Mouse (Mus musculus): ENCODE data around the gene Babam2. TPM values are rescaled to one million over a fixed set of nuclear protein-coding genes. Genes with fewer than 3 reads are reported as not detected.
"Not testable (repeated sequence)": the region's sequence is repeated elsewhere in the genome, so short reads cannot be mapped to it uniquely, and the experiment has no call there.

The Babam2 gene
- total RNA-seq, 2 experiments from 2014 or later = 24.9 to 30.9 TPM

- intact Hi-C loops (cut with DNase I) = no loop called here
- DNase-seq = no peak
These were observed 74.0 kb downstream of the Babam2 start for GRCm38 (mm10) chr5:31771486-31771885.

GRCm38 (mm10) chr5:31771921-31772320 lies 74.4 kb downstream of the Babam2 start:
- intact Hi-C loops (cut with DNase I) = no loop called here
- DNase-seq = no peak

- no peak for DNase-seq
- intact Hi-C loops (cut with DNase I) = no loop called here
These were observed 77.5 kb downstream of the Babam2 start for GRCm38 (mm10) chr5:31774976-31775375.

- intact Hi-C loops (cut with DNase I) = no loop called here
- DNase-seq = no peak
These were observed 84.1 kb downstream of the Babam2 start for GRCm38 (mm10) chr5:31781624-31782023.

DNA sequence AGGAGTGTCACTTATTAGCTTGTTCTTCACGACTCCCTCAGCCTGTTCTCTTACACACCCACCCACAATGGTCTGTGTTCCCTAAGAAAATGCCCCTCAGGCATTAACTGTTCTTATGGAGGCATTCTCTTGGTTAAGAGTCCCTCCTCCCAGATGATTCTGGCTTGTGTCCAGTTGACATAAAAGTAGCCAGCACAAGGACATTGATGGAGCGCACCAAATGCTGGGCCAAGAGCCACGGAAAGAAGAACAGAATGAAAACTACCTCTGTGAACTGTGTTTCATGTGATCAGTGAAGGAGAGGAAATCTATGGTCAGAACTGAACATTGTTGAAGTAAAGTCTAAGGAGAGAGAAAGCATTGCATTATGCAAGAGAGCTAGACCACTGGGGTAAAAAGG lies 89.7 kb downstream of the Babam2 start:
- DNase-seq = no peak
- intact Hi-C loops (cut with DNase I) = no loop called here

DNA sequence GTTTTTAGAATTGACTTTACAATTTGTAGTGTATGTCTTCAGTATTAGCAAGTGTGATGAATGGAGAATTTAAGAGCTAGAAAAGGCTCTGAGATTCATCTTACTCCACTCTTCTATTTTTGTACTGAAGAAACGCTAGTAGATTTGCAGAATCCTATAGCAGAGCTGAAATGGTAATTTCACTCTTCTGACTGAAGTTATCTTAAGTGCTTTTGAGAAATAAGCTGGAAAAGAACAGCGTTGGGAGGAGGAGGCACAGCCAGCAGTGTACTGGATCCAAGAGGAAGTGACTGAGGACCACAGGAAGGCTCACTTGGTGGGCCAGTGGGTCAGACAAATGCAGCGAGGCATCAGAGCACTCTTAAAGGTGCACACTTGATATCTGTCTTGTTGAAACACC lies 90.1 kb downstream of the Babam2 start:
- intact Hi-C loops (cut with DNase I) = no loop called here
- DNase-seq = no peak

GRCm38 (mm10) chr5:31792338-31792737 lies 94.9 kb downstream of the Babam2 start:
- intact Hi-C loops (cut with DNase I) = no loop called here
- no peak for DNase-seq

DNA sequence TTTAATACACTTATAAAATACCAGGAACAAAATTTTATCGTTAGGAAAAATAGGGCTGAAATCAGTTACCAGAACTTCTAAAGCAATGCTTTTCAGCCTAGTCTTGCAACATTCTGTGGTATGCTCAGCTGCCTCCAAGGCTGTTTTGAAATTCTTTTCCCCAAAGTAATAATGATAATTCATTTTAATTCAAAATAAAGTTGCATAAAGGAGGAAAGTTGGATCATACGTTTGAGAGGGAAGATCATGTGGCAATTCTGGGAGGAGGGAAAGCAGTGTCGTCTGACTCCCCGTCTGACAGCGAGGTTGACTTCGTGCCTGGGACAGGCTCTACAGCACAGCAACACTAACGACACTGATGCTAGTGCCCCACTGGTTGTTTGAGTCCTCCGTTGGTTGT lies 95.4 kb downstream of the Babam2 start:
- intact Hi-C loops (cut with DNase I) = no loop called here
- no peak for DNase-seq

DNA sequence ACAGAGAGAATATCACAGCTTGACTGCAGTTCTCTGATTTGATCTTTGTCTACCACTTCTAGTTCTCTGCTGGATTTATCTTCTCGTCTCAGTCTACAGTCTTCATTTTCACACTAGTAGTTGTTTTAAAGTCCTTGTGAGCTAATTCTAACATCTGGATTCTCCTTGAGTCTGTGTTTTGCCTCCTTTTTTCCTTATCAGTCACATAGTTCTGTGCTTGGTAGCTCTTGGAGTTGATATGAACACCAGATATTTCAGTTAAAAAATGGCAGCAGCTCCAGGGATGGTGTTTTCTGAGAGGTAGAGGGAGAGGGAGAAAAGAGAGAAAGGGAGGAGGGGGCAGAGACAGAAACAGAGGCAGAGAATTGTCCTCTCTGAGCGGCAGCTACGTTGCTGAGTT lies 97.9 kb downstream of the Babam2 start:
- intact Hi-C loops (cut with DNase I) = no loop called here
- DNase-seq = no peak

DNA sequence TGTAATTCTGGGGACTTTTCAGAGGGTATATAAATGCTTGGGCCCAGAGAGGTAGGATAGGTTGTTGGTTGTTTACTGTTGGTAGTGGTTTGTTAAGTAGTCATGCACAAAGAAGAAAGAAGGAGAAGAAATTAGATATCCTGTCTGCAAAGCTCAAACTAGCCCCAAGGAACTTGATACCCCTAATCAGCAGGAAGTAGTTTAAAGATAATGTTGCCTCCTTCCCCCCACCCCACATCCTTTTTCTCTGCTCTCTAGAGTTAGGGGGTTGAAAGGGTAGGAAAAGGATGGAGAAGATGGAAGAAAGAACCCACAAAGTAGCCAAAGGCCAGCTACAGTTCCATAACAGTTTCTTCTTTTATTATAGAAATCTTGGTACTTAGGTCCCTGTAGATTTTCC lies 99.5 kb downstream of the Babam2 start:
- no peak for DNase-seq
- intact Hi-C loops (cut with DNase I) = no loop called here

DNA sequence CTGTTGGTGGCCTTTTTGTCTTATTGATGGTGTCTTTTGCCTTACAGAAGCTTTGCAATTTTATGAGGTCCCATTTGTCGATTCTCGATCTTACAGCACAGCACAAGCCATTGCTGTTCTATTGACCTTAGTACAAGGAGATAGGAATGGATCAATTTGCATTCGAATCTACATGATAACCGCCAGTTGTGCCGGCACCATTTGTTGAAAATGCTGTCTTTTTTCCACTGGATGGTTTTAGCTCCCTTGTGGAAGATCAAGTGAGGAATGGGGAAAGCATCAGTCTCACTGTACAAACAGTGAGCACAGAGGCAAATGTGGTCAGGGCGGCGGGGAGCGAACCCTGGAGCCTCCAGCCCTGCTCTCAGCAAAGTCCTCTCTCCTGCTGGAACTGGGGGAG lies 106.7 kb downstream of the Babam2 start:
- DNase-seq; intact Hi-C loops (cut with DNase I): not testable (repeated sequence)

DNA sequence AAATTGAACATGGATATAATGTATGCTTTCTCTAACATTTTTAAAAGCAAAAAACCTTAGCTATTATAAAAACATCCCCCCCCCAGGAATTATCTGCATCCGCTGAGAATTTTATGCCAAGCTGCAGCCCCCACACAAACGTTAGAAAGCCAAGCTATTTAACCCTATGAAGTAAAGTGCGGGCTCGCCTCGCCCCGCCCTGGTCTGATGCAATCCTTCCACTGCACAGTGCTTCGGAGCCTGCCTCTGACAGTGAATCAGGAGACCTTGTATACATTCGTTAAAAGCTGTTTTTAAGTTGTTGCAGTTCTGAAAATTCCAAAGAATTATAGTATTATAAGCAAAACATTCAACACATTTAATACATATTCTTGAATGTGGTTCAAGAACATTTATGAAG lies 107.3 kb downstream of the Babam2 start:
- no peak for DNase-seq
- intact Hi-C loops (cut with DNase I) = no loop called here

DNA sequence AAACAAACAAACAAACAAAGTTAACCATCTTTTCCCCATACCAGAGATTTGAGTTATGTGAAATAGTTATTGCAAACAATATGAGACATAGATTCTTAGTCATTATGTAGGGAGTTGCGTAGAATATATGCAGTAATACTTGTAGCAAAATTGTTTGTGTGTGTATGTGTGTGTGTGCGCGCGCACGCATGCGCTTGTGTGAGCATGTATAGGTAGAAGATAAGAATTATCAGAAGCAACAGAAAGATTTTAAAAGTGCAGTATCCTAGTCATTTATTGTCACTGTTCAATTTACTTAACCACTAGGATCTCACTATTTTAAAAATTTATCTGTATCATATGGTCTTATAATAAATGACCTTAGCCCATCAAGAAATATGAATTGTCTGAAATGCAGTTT lies 109.8 kb downstream of the Babam2 start:
- DNase-seq = no peak
- intact Hi-C loops (cut with DNase I) = no loop called here

GRCm38 (mm10) chr5:31808271-31808670 lies 110.8 kb downstream of the Babam2 start:
- intact Hi-C loops (cut with DNase I) = no loop called here
- DNase-seq = no peak

GRCm38 (mm10) chr5:31810796-31811662 lies 113.5 kb downstream of the Babam2 start:
- intact Hi-C loops (cut with DNase I) = no loop called here
- DNase-seq = no peak

DNA sequence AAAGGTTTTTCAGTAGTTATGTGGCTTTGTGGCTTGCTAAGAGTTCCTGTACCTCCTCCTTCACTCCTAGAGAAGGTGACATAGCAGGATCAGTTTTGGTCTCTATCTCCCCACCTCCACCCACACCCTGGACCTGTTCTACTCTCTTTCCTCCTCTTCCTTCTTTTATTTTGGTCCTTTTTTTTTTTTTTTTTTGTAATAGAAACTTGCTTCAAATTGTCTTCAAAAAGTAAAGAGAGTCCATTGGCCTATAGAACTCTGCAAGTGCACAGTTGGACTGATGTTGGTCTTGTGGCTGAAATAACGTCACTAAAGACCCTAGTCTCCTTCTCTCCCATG lies 114.1 kb downstream of the Babam2 start:
- intact Hi-C loops (cut with DNase I) = no loop called here
- DNase-seq = no peak

DNA sequence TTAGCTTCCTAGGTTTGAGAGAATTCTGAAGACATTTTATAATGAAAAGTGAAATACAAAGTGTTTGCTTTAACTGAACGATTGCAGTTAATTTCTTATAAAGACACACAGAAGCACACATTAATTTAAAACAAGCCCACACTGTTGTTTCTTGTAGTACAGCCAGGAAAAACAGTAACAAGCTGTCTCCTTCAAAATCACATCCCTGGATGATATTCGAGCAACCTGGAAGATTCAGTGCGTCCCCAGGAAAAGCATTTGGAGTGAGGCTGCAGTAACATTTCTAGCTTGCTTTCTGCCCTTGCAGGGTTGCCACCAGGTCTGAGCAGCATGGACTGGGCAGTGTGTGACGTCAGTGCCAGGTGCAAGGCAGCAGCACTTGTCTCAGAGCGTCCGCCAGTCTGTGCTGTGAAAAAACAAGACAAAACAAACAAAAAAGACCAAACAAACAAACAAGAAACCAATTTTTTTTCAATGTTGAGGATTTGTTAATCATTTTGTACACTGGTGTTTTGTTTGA lies 115.7 kb downstream of the Babam2 start:
- DNase-seq = no peak

GRCm38 (mm10) chr5:31814068-31814467 lies 116.6 kb downstream of the Babam2 start:
- DNase-seq = no peak
- intact Hi-C loops (cut with DNase I) = no loop called here

More for the DNA sequence above, 115.7 kb downstream of the Babam2 start:
- intact Hi-C loops (cut with DNase I) = no loop called here

DNA sequence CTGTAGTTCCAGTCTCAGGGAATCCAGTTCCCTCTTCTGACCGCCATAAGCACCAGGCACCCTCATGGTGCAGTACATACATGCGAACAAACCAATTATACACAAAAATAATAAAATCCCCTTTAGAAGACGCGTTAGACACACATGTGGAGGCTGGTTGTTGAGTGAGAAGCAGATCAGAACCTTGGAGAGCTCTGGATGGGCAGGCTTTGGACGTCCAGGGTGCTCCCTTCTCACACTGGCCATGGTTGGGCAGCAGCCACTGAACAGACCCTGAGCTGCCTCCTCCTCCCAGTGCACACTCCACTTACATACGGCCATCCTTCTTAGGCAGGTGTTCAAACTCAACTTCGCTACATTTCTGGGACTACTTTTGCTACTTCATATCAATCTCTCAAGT lies 117.6 kb downstream of the Babam2 start:
- intact Hi-C loops (cut with DNase I) = no loop called here
- no peak for DNase-seq

GRCm38 (mm10) chr5:31816082-31816481 lies 118.6 kb downstream of the Babam2 start:
- DNase-seq = no peak
- intact Hi-C loops (cut with DNase I) = no loop called here

DNA sequence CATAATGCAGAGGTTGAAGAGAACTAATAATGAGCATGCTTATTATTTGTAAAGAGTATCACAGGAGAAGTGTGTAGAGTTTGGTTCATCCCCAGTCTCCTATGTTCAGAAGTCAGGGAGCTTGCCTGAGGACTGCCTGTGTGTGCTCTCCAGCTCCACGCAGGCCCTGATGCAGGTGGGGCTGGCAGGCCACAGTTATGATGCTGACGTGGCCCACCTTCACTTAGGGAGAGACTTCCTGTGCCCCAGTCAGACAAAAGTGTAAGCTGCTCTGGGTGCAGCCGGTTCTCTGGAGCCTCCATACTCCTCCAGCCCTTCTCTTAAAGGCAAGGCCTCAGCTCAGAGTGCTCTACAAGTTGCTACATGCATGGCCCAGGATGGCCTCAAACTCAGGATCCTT lies 123.3 kb downstream of the Babam2 start:
- no peak for DNase-seq
- intact Hi-C loops (cut with DNase I) = no loop called here

GRCm38 (mm10) chr5:31821204-31821603 lies 123.7 kb downstream of the Babam2 start:
- no peak for DNase-seq
- intact Hi-C loops (cut with DNase I) = no loop called here

DNA sequence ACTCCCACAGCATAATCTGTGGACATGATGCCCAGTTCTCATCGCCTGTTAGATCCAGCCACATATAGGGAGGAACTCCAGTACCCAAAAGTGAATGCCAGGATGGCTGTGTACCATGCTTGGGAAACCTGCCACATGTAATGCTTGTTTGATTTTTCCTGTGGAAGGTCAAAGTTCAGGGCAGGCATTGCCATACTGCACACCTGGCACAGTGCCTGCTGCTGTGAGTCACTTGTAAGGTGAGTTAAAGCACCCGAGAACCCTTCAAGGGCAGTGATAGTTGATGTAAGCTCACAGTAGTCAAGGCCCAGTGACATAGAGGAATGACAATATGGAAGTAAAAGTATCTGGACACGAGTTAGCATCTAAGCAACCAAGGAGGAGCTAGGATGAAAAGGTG lies 126.2 kb downstream of the Babam2 start:
- DNase-seq = no peak
- intact Hi-C loops (cut with DNase I) = no loop called here

All from gastrocnemius, postnatal 36 days (tissue).